Mouse (Mus musculus) frontal cortex, postnatal 25 days (tissue): ENCODE measurements around the gene Ank3.

Experiments used
- DNase-seq, 2 experiments: peaks; one replicate each; pipeline ENCODE4 v3.0.0; 2022; ENCODE audit warnings: low spot score in 2 of 2

Gene Ank3

DNA sequence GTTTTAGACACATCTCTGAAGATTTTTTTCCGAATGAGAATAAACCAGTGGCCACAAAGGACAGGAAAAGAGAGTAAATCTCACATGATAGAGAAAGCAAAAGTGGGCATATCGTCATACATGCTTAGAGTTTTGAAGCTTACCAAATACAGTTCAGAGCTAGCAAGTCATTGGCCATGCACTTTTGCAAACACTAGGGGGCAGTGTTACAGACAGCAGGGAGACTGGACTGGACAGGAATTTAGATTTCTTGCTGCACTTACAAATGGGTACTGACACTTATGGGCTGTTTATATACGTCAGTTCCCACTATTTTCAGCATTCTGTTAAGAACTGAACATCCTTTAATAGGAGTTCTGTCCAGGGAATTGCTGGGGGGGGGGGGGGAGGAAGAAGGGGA is 257.7 kb downstream of the Ank3 start:
- DNase-seq, result peak in 1 of 2 experiments; percentile 53

DNA sequence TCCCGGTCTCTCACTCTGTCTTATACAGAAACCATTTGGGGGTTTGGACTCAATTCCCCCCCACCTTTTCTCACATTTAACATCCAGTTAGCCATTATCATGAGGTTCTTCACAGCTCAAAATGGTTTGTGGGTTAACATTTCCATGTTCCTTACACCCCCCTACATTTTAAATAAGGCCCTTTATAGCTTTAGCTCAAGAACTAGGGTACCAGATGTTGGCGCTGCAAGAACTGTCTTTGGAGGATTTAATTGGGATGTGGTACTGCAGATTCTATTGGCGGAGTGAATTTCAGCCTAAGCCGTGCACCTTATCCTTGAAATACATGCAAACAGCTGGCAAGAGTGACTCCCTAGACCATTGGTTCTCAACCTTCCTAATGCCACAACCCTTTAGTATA is 261.2 kb downstream of the Ank3 start:
- no peak for DNase-seq

DNA sequence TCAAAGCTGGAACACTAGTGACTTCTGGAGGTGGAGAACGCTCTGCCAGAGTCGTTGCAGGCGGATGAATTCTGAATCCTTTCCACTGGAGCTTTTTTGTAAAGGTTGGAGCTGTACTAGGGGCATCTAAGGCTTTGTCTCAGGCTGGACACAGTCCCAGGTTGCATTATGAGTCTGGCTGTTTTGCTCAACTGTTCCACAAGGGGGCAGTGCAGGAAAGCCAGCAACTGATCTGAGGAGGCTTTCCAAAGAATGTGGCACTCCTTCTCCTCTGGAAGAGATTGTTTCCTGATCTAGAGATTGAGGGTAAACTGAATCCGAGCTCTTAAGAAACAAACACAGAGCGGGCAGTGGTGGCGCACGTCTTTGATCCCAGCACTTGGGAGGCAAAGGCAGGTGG is 263.8 kb downstream of the Ank3 start:
- DNase-seq, result peak; percentile 70 to 75

- DNase-seq, result no peak
Observed at GRCm38 (mm10) chr10:69667482-69667881, 268.9 kb downstream of the Ank3 start.

- DNase-seq, result no peak
Observed at GRCm38 (mm10) chr10:69670496-69670895, 271.9 kb downstream of the Ank3 start.

DNA sequence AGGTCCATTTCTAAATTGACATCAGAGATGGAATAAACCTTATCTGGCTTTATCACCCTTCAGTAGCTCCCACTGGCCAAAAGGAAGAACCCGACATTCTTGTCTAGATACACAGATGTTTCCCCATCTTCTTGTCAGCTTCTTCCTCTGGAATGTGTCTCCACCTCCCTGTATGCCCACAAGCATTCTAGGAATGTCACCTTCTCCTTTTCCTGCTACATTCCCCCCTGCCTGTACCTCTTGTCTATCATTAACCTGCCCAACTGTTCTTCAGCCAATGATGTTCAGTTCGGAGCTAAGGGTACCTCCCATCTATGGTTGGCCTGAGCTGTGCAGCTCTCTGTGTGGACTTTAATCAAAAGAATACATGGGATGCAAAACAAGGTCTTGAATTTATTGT is 272.4 kb downstream of the Ank3 start:
- no peak for DNase-seq

GRCm38 (mm10) chr10:69671505-69671904 is 272.9 kb downstream of the Ank3 start:
- no peak for DNase-seq

DNA sequence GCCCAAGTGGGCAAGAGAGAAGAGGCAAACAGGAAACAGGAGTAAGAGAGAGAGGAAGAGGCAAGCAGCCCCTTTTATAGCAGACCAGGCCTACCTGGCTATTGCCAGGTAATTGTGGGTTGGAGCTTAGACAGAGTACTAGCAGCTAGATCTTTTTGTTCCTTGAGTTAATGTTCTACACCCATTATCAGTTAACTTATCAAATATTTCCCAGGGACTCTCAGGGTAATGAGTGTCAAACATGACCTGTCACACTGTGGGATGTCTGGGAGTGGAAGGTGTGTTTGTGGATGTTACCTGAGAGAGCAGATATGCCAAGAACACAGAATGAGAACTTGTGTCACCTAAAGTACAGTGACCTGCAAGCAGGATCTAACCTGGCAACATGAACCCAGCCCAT is 274.0 kb downstream of the Ank3 start:
- DNase-seq, result no peak

DNA sequence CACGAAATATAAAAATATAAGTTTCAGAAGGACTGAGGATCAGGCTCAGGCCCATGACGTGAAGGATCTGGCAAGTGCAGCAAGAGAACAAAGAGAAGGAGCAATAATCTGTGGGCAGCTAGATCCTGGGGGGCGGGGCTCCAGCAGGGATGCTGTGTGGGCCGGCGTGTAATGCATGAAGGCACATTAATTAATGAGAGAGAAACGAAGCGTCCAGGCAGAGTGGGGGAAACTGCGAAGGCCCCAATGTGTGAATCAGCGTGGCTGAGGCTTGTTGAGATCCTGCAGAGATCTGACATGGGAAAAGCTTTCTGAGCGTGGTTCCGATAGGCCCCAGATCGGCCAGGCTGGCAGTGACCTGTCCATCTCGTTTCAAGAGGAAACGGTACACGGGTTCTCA is 279.7 kb downstream of the Ank3 start:
- no peak for DNase-seq

DNA sequence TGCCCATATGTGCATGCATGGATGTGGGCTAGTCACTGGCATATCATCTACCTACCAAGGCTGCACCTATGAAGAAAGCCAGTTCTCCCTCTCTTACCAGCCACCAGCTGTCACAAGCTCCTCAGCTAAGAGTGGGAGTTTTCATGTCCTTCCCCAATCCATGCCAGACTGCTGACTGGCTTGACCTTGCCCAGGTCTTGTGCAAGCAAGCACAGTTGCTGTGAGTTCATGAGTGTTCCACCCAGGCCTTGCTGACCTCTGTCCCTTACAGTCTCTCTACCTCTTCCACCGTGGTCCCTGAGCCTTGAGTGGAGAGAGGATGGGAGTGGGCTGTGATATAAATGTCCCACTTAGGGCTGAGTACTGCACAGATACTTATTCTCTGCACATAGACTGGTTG is 287.8 kb downstream of the Ank3 start:
- DNase-seq, result no peak

GRCm38 (mm10) chr10:69689096-69689495 is 290.5 kb downstream of the Ank3 start:
- no peak for DNase-seq

DNA sequence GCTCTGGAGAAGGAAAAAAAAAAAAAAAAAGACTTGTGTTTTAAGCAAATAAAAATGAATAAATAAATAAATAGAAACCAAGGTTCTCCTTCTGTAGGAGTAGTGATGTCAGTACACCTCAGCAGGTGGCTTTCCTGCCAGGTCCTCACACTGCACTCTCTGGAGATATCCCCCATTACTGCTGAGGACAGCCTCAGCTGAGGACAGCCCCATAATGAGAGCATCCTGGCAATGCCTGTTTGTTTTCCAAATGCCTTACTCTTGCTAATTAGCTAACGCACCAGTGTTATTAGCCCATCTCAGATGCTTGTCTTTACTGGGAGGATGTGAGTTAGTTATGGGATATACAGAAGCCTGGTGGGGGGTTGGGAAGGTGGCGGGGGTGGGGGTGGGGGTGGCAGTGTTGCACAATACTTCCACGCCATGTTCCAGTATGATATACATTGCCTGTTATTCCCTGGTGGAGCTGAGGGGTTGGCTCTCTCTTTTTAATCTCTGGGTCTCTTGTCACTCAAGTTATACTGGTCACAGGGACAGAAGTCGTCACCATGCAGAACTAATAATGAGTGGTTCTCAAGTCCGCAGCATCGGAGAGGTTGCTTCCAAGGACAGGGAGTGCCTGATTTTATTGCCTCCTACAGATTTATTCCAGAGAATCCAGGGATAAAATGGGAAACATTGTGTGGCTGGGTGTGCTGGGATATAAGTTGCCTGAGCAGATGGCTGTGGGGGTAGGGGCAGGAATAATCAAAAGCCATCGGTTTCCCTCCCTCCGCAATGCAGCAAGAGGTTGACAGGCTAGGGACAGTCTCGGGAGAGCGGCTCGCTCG is 291.8 kb downstream of the Ank3 start:
- DNase-seq, result peak; percentile 24 to 39

GRCm38 (mm10) chr10:69690961-69691451 is 292.4 kb downstream of the Ank3 start:
- DNase-seq, result no peak

GRCm38 (mm10) chr10:69696019-69696418 is 297.4 kb downstream of the Ank3 start:
- DNase-seq, result no peak

DNA sequence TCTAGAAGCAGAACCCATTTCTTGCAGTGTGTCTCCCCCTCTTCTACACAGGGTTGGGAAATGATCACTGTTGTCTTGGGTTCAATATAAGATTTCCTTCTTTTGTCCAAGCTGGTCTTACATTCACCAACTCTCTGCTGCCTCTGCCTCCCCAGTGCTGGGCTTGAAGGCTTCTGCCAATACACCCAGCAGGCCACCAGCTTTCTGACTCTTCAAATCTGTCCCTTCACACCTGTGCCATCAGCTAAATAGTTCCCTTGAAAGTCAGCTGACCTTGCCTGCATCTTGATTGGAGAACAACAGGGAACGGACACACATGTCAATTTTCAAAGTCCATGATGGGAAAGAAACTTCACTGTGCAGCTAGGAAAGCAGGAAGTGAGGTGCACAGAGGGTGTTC is 300.1 kb downstream of the Ank3 start:
- DNase-seq, result no peak

GRCm38 (mm10) chr10:69701226-69701625 is 302.7 kb downstream of the Ank3 start:
- DNase-seq, result no peak

GRCm38 (mm10) chr10:69705806-69706768 is 307.5 kb downstream of the Ank3 start:
- DNase-seq, result no peak

GRCm38 (mm10) chr10:69706851-69707788 is 308.5 kb downstream of the Ank3 start:
- no peak for DNase-seq

- DNase-seq, result no peak
Observed at GRCm38 (mm10) chr10:69707844-69708550, 309.4 kb downstream of the Ank3 start.

GRCm38 (mm10) chr10:69709631-69710030 is 311.1 kb downstream of the Ank3 start:
- DNase-seq, result no peak

DNA sequence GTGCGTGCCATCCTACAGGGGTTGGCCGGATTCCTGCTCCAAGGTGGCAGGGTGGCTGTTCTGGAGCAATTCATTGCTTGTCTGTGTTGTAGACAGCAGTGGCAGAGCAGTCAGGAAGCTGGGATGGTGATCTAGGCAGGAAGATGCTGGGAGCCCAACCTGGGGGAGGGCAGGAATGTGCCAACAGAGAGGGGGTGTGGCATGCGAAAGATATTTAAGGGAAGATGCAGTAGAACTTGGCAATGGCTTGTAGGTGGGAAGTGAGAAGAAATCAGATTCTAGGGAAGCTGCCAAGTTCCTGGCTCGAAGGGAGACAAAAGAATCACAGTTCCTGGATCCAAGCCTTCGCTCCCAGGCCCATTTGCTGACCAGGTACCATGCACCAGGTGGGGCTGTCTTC is 312.2 kb downstream of the Ank3 start:
- peak in 1 of 2 experiments; percentile 57 for DNase-seq
